Mouse (Mus musculus) intestine, embryonic 16.5 days (tissue): ENCODE data around the gene Tgfbi. TPM values are rescaled to one million over a fixed set of nuclear protein-coding genes. Genes with fewer than 3 reads are reported as not detected.

ENCODE experiments used
- ATAC-seq: fragments of 200-750 bp; cut with Nextera tagmentation; 2 replicates; pipeline ENCODE4 v1.8.0; 2017; ENCODE audit warnings: moderate TSS enrichment, moderate library complexity
- H3K27ac ChIP-seq: fragments of 300-500 bp; sonication (generic); 2 replicates; pipeline ENCODE4 v1.5.1; 2014; ENCODE audit warnings: mild to moderate bottlenecking, low read length
- H3K27me3 ChIP-seq: fragments of 300-500 bp; sonication (generic); replicated peaks from 2 replicates; pipeline ENCODE4 v1.6.1; 2014; ENCODE audit warnings: low read length, control low read depth, mixed read lengths; ENCODE audit not compliant: control insufficient read depth, insufficient read depth
- H3K36me3 ChIP-seq: fragments of 300-500 bp; sonication (generic); 2 replicates; pipeline ENCODE4 v1.6.1; 2014; ENCODE audit warnings: low read length, control low read depth; ENCODE audit not compliant: control insufficient read depth, insufficient read depth
- H3K4me1 ChIP-seq: fragments of 300-500 bp; sonication (generic); 2 replicates; pipeline ENCODE4 v1.6.1; 2014; ENCODE audit warnings: low read length, control low read depth, mixed read lengths; ENCODE audit not compliant: control insufficient read depth, insufficient read depth
- H3K4me2 ChIP-seq: fragments of 300-500 bp; sonication (generic); 2 replicates; pipeline ENCODE4 v1.6.1; 2014; ENCODE audit warnings: low read depth, low read length, control low read depth
- H3K4me3 ChIP-seq: fragments of 300-500 bp; sonication (generic); 2 replicates; pipeline ENCODE4 v1.5.1; 2014; ENCODE audit warnings: mild to moderate bottlenecking, low read length
- H3K9ac ChIP-seq: fragments of 300-500 bp; sonication (generic); 2 replicates; pipeline ENCODE4 v1.6.1; 2014; ENCODE audit warnings: low read depth, low read length
- H3K9me3 ChIP-seq: fragments of 300-500 bp; sonication (generic); 2 replicates; pipeline ENCODE4 v1.6.1; 2016; ENCODE audit warnings: low read length, control low read depth; ENCODE audit not compliant: control insufficient read depth
- WGBS: fragments of 180-500 bp; shearing (Covaris S2); extraction: QIAGEN DNeasy Blood & Tissue Kit; methylation state at CpG from one replicate; pipeline ENCODE4 v1.1.7; 2014; 5-methylcytosine and 5-hydroxymethylcytosine counted together
- polyA plus RNA-seq: library from polyadenylated mRNA; unstranded; fragments of >200 nt; fragmentation: Nextera tagmentation; extraction: Ambion mirVana; gene quantifications from 2 replicates; pipeline ENCODE4 v1.2.1, GENCODE M21; 2015

Gene Tgfbi
- polyA plus RNA-seq, 1 experiment from 2014 or later = 124 TPM

DNA sequence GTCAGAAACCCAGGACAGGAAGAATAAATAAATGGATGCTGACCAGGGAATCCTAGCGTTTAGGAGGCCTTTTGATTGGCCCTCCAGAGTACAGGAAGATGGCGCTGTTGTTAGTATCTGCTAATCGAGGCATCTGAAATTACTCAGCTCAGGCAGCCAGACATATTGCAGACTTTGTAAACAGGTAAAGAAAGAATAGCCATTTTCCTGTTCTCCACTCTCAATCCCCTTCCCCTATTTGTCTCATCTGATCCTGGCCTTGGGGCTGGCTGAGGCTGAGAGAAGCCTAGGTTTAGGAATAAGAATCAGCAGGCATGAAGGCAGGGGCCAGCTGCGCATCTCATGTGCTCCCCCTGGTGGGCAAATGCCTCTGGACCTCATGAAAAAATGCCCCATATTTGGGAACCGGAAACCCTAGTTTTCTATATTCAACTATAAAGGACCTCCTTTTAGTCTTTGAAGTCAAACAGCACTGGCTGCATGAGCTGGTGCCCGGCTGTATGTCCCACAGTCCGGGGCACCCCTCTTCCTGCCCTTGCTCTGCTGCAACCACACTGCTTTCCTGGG is 48.7 kb downstream of the Tgfbi start:
- no peak for ATAC-seq
- Histone ChIP-seq H3K4me3 (no peak overlapping the region), H3K27me3 (no peaks in the 10 kb centered on the region), H3K4me1 (0 out of 2 replicates have a peak, but pooled peaks cover 4% of the 10 kb centered on the region), H3K9me3 (0 out of 2 replicates have a peak, but pooled peaks cover 5% of the 10 kb centered on the region), H3K4me2 (no peak overlapping the region), H3K27ac (0 out of 2 replicates have a peak overlapping the region, but pooled peaks have one; percentile 9), H3K36me3 (no peaks in the 10 kb centered on the region), H3K9ac (no peak overlapping the region)
- 34% methylated on average over 7 of the region's 7 CpGs for WGBS

DNA sequence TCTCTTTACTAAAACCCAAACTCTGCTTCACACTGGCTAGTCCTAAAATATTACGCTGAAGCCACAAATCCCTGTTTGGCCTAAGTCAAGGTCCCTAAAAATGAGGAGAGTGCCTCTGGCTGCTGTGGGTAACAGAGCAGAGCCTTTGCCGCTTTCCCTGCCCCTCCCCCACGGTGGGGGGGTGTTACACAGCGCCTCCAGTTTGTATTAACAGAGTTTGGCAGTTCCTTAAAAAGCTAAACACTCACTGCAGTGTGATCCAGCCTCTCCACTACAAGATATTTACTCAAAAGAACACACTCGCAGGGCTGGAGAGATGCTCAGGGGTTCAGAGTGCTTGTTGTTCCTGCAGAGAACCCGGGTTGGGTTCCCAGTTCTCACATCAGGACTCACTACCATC is 49.6 kb downstream of the Tgfbi start:
- WGBS = 63% methylated on average over 6 of the region's 6 CpGs
- H3K4me3 ChIP-seq = no peak overlapping the region
- H3K9ac ChIP-seq = no peak overlapping the region
- 0 out of 2 replicates have a peak, but pooled peaks cover 5% of the 10 kb centered on the region for H3K9me3 ChIP-seq
- no peaks in the 10 kb centered on the region for H3K36me3 ChIP-seq
- H3K4me2 ChIP-seq = no peak overlapping the region
- H3K4me1 ChIP-seq = 0 out of 2 replicates have a peak, but pooled peaks cover 2% of the 10 kb centered on the region
- H3K27me3 ChIP-seq = no peaks in the 10 kb centered on the region
- no peak for ATAC-seq
- no peak overlapping the region for H3K27ac ChIP-seq

GRCm38 (mm10) chr13:56661914-56662621 is 52.7 kb downstream of the Tgfbi start:
- WGBS = 50% methylated on average over 7 of the region's 7 CpGs
- H3K9ac ChIP-seq = no peak overlapping the region
- no peaks in the 10 kb centered on the region for H3K36me3 ChIP-seq
- H3K4me3 ChIP-seq = no peak overlapping the region
- H3K4me2 ChIP-seq = no peak overlapping the region
- no peaks in the 10 kb centered on the region for H3K4me1 ChIP-seq
- peak overlapping the region; percentile 51; the same call in 1 of the 2 replicates for H3K27ac ChIP-seq
- H3K9me3 ChIP-seq = 0 out of 2 replicates have a peak, but pooled peaks cover 5% of the 10 kb centered on the region
- no peaks in the 10 kb centered on the region for H3K27me3 ChIP-seq
- ATAC-seq = peak; percentile 21; the same call in 1 of the 2 replicates

- no peak overlapping the region for H3K4me2 ChIP-seq
- H3K4me1 ChIP-seq = no peaks in the 10 kb centered on the region
- H3K27ac ChIP-seq = no peak overlapping the region
- no peak overlapping the region for H3K4me3 ChIP-seq
- H3K27me3 ChIP-seq = no peaks in the 10 kb centered on the region
- H3K9ac ChIP-seq = no peak overlapping the region
- 66% methylated on average over 17 of the region's 17 CpGs for WGBS
- H3K36me3 ChIP-seq = no peaks in the 10 kb centered on the region
- H3K9me3 ChIP-seq = 0 out of 2 replicates have a peak, but pooled peaks cover 2% of the 10 kb centered on the region
- ATAC-seq = no peak
Measured at GRCm38 (mm10) chr13:56664256-56665170, 55.2 kb downstream of the Tgfbi start.

- 0 out of 2 replicates have a peak, but pooled peaks cover 4% of the 10 kb centered on the region for H3K4me1 ChIP-seq
- ATAC-seq = peak; percentile 36
- no peak overlapping the region for H3K4me3 ChIP-seq
- no peaks in the 10 kb centered on the region for H3K36me3 ChIP-seq
- no peaks in the 10 kb centered on the region for H3K9me3 ChIP-seq
- no peak overlapping the region for H3K4me2 ChIP-seq
- no peak overlapping the region for H3K27ac ChIP-seq
- H3K9ac ChIP-seq = no peak overlapping the region
- WGBS = 57% methylated on average over 11 of the region's 11 CpGs
- no peaks in the 10 kb centered on the region for H3K27me3 ChIP-seq
Measured at GRCm38 (mm10) chr13:56671206-56671605, 61.9 kb downstream of the Tgfbi start.

- Histone ChIP-seq H3K4me3 (no peak overlapping the region), H3K4me1 (peaks cover 25% of the 10 kb centered on the region), H3K9ac (no peak overlapping the region), H3K9me3 (no peaks in the 10 kb centered on the region), H3K4me2 (no peak overlapping the region), H3K27me3 (no peaks in the 10 kb centered on the region), H3K27ac (peak overlapping the region; percentile 31; the same call in 1 of the 2 replicates), H3K36me3 (no peaks in the 10 kb centered on the region)
- 75% methylated on average over 4 of the region's 4 CpGs for WGBS
- ATAC-seq = no peak; the same call in 1 of the 2 replicates
Measured at GRCm38 (mm10) chr13:56677731-56678130, 68.4 kb downstream of the Tgfbi start.

DNA sequence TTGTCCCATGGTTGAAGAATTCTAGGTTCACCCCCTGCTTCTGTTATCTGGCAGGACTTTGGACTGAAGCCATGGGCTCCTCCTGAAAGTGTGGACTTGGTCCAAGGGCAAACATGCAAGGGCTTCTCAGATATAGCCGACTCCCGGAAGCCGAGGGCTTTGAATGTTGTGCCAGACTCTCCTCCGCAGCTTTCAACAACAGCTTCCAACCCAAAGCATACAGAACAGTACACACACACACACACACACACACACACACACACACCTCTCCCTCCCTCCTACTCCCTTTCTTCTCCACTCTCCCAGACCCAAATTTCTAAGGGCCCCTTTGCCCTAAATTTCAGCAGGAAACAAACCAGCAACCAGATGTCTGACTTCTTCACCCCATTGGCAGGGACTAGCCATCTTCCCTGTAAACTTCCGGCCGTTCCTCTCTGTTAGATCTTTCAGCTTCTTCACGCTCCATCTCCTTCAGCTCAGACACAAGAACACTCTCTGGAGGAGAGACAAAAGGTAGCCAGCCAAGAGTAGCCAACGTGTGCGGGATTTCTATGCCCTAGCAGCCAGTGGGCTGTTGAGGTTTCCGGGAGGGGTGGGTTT is 69.0 kb downstream of the Tgfbi start:
- Histone ChIP-seq H3K4me2 (no peak overlapping the region), H3K9ac (no peak overlapping the region), H3K9me3 (no peaks in the 10 kb centered on the region), H3K27ac (peak overlapping the region; percentile 69), H3K27me3 (no peaks in the 10 kb centered on the region), H3K36me3 (no peaks in the 10 kb centered on the region), H3K4me1 (peaks cover 25% of the 10 kb centered on the region), H3K4me3 (no peak overlapping the region)
- 28% methylated on average over 10 of the region's 10 CpGs for WGBS
- ATAC-seq = peak; percentile 87

GRCm38 (mm10) chr13:56678826-56679504 is 69.6 kb downstream of the Tgfbi start:
- H3K36me3 ChIP-seq = no peaks in the 10 kb centered on the region
- H3K4me2 ChIP-seq = no peak overlapping the region
- H3K27ac ChIP-seq = peak overlapping the region; percentile 69
- H3K9ac ChIP-seq = no peak overlapping the region
- no peak overlapping the region for H3K4me3 ChIP-seq
- H3K4me1 ChIP-seq = peaks cover 25% of the 10 kb centered on the region
- no peaks in the 10 kb centered on the region for H3K27me3 ChIP-seq
- WGBS = 34% methylated on average over 10 of the region's 10 CpGs
- peak; percentile 26; the same call in 1 of the 2 replicates for ATAC-seq
- H3K9me3 ChIP-seq = no peaks in the 10 kb centered on the region
